8 mouse cellular contexts compared by ENCODE assay signal in genomic region chr10:79594872-79595589, GRCm38 (mm10). TPM values are rescaled to one million over a fixed set of nuclear protein-coding genes. Genes with fewer than 3 reads are reported as not detected.
DNase-seq lines count a peak whose midpoint lies in the region; ATAC-seq and TF ChIP-seq lines count a peak whose summit lies in the region.

No protein-coding gene starts in this region.

- H3K27me3 ChIP-seq in intestine, embryonic 14.5 days (replicated peaks; ENCODE audit: control insufficient read depth, insufficient read depth, low read length): no peaks in the 10 kb centered on the region
- H3K27me3 ChIP-seq in midbrain, embryonic 11.5 days (ENCODE audit: control insufficient read depth, insufficient read depth, low read length): peaks cover 4% of the 10 kb centered on the region; the same call in 1 of the 2 replicates
- no peaks in the 10 kb centered on the region for H3K27me3 ChIP-seq in small intestine, adult 2 months (ENCODE audit: control insufficient read depth, insufficient read depth, low read length)

- H3K4me2 ChIP-seq in intestine, embryonic 14.5 days (ENCODE audit: low read length): no peak overlapping the region
- no peak overlapping the region for H3K4me2 ChIP-seq in midbrain, embryonic 11.5 days

- 15% methylated on average over 17 of the region's 17 CpGs for WGBS in intestine, embryonic 14.5 days
- 20% methylated on average over 17 of the region's 17 CpGs for WGBS in midbrain, embryonic 11.5 days
- 14% methylated on average over 17 of the region's 17 CpGs for WGBS in small intestine, adult 2 months

- no peaks in the 10 kb centered on the region for H3K9me3 ChIP-seq in intestine, embryonic 14.5 days (ENCODE audit: control insufficient read depth, low read length)
- H3K9me3 ChIP-seq in midbrain, embryonic 11.5 days (ENCODE audit: control insufficient read depth, low read length): no peaks in the 10 kb centered on the region

- TF ChIP-seq CTCF in small intestine, adult 2 months (IDR thresholded peaks at IDR 0.05; ENCODE audit: extremely low read depth, insufficient read length, insufficient replicate concordance, low read depth, low read length): peak; percentile 83; the same call in 1 of the 2 replicates

- H3K36me3 ChIP-seq in intestine, embryonic 14.5 days (ENCODE audit: control insufficient read depth, insufficient read depth, low read length): no peaks in the 10 kb centered on the region
- no peaks in the 10 kb centered on the region for H3K36me3 ChIP-seq in midbrain, embryonic 11.5 days (ENCODE audit: control insufficient read depth, insufficient read depth, low read length)
- H3K36me3 ChIP-seq in small intestine, adult 2 months (ENCODE audit: control insufficient read depth, insufficient read depth, low read length): no peaks in the 10 kb centered on the region

- DNase-seq in 3134 (ENCODE audit: extremely low read depth, insufficient read length, low spot score) (peak; percentile 51), MN1 (ENCODE audit: low spot score) (peak; percentile 90)
- DNase-seq in cerebellum, postnatal 10 days: peak; percentile 83 to 87
- DNase-seq in frontal cortex, postnatal 36 days (ENCODE audit: low spot score in 2 of 2): peak; percentile 52 to 79
- DNase-seq in intestine, embryonic 14.5 days (ENCODE audit: low spot score): peak; percentile 77
- peak; percentile 75 to 80 for DNase-seq in left cerebral cortex, postnatal 25 days (ENCODE audit: low spot score in 2 of 2)
- DNase-seq in midbrain, embryonic 11.5 days (ENCODE audit: low spot score, missing footprints): peak; percentile 95

- H3K27ac ChIP-seq in intestine, embryonic 14.5 days (ENCODE audit: low read depth): no peak overlapping the region
- no peak overlapping the region for H3K27ac ChIP-seq in midbrain, embryonic 11.5 days (ENCODE audit: low read depth, low read length)
- no peak overlapping the region for H3K27ac ChIP-seq in small intestine, adult 2 months (ENCODE audit: insufficient read depth, low read depth, low read length)

- H3K4me3 ChIP-seq in intestine, embryonic 14.5 days (ENCODE audit: low read depth, low read length): no peak overlapping the region
- no peak overlapping the region for H3K4me3 ChIP-seq in midbrain, embryonic 11.5 days (ENCODE audit: low read depth, low read length)
- H3K4me3 ChIP-seq in small intestine, adult 2 months (ENCODE audit: low read depth, low read length): no peak overlapping the region

- no peaks in the 10 kb centered on the region for H3K4me1 ChIP-seq in intestine, embryonic 14.5 days (replicated peaks; ENCODE audit: control insufficient read depth, insufficient read depth, low read length)
- no peaks in the 10 kb centered on the region for H3K4me1 ChIP-seq in midbrain, embryonic 11.5 days (ENCODE audit: control insufficient read depth, insufficient read depth, low read length)
- H3K4me1 ChIP-seq in small intestine, adult 2 months (ENCODE audit: control insufficient read depth, insufficient read depth, insufficient read length, low read length): no peaks in the 10 kb centered on the region

- 0 out of 2 replicates have a peak, but pooled peaks have one; percentile 82 for ATAC-seq in intestine, embryonic 14.5 days (replicated peaks; ENCODE audit: low FRiP score, low TSS enrichment, low read depth)
- peak; percentile 85 for ATAC-seq in midbrain, embryonic 11.5 days (ENCODE audit: low FRiP score)

- no peak for TF ChIP-seq POLR2A in small intestine, adult 2 months (IDR thresholded peaks at IDR 0.05; ENCODE audit: low read depth, low read length)

- intact Hi-C loops in left cerebral cortex, postnatal 25 days (cut with DNase I): loop anchor here (1.0 kb wide), 2 partner anchors 54 to 69 kb away; partner anchors contain the start of gene Madcam1

- H3K9ac ChIP-seq in intestine, embryonic 14.5 days (ENCODE audit: low read length): no peak overlapping the region
- no peak overlapping the region for H3K9ac ChIP-seq in midbrain, embryonic 11.5 days (ENCODE audit: low read length)

RNA-seq across cellular contexts. Expression of gene Theg, which starts 7.9 kb away (rescaled TPM):
- polyA plus RNA-seq in intestine, embryonic 14.5 days (2014; fragmentation: Nextera tagmentation; extraction: Ambion mirVana): not detected in 2 replicates
- not detected for total RNA-seq in left cerebral cortex, postnatal 25 days (2021)
- not detected in 2 replicates for polyA plus RNA-seq in midbrain, embryonic 11.5 days (2014; fragmentation: Nextera tagmentation; extraction: Ambion mirVana)
- polyA plus RNA-seq in small intestine, adult 2 months (2012; rRNA removed): not detected in 2 replicates

RNA-seq across cellular contexts. Expression of gene C2cd4c, which starts 18.8 kb away (rescaled TPM):
- 0.19 TPM in 1 of 2 replicates, not detected in the other for polyA plus RNA-seq in intestine, embryonic 14.5 days (2014; fragmentation: Nextera tagmentation; extraction: Ambion mirVana)
- 10 to 100 TPM; 15.2 to 18.6 TPM for total RNA-seq in left cerebral cortex, postnatal 25 days (2021)
- 0.10 and 0.12 TPM in 2 replicates for polyA plus RNA-seq in midbrain, embryonic 11.5 days (2014; fragmentation: Nextera tagmentation; extraction: Ambion mirVana)
- 0.89 and 1.0 TPM in 2 replicates for polyA plus RNA-seq in small intestine, adult 2 months (2012; rRNA removed)

RNA-seq across cellular contexts. Expression of gene Mier2, which starts 40.0 kb away (rescaled TPM):
- polyA plus RNA-seq in intestine, embryonic 14.5 days (2014; fragmentation: Nextera tagmentation; extraction: Ambion mirVana): 47.9 and 48.0 TPM in 2 replicates
- 10 to 100 TPM; 48.2 to 48.4 TPM for total RNA-seq in left cerebral cortex, postnatal 25 days (2021)
- polyA plus RNA-seq in midbrain, embryonic 11.5 days (2014; fragmentation: Nextera tagmentation; extraction: Ambion mirVana): 33.0 and 41.8 TPM in 2 replicates
- 61.5 and 89.9 TPM in 2 replicates for polyA plus RNA-seq in small intestine, adult 2 months (2012; rRNA removed)

RNA-seq across cellular contexts. Expression of gene Shc2, which starts 42.7 kb away (rescaled TPM):
- 8.1 and 8.4 TPM in 2 replicates for polyA plus RNA-seq in intestine, embryonic 14.5 days (2014; fragmentation: Nextera tagmentation; extraction: Ambion mirVana)
- 10 to 100 TPM; 42.2 to 44.4 TPM for total RNA-seq in left cerebral cortex, postnatal 25 days (2021)
- 11.4 and 13.0 TPM in 2 replicates for polyA plus RNA-seq in midbrain, embryonic 11.5 days (2014; fragmentation: Nextera tagmentation; extraction: Ambion mirVana)
- 1.6 TPM in 2 replicates for polyA plus RNA-seq in small intestine, adult 2 months (2012; rRNA removed)

RNA-seq across cellular contexts. Expression of gene Odf3l2, which starts 50.5 kb away (rescaled TPM):
- polyA plus RNA-seq in intestine, embryonic 14.5 days (2014; fragmentation: Nextera tagmentation; extraction: Ambion mirVana): not detected in 2 replicates
- under 1 TPM; 0.34 to 0.57 TPM for total RNA-seq in left cerebral cortex, postnatal 25 days (2021)
- polyA plus RNA-seq in midbrain, embryonic 11.5 days (2014; fragmentation: Nextera tagmentation; extraction: Ambion mirVana): not detected in 2 replicates
- polyA plus RNA-seq in small intestine, adult 2 months (2012; rRNA removed): not detected in 2 replicates
